Mouse (Mus musculus) liver, embryonic 15.5 days (tissue): ENCODE results near the gene Col5a3. TPM values are rescaled to one million over a fixed set of nuclear protein-coding genes. Genes with fewer than 3 reads are reported as not detected.

Source experiments
- ATAC-seq: fragments of 200-750 bp; cut with Nextera tagmentation; 2 replicates; pipeline ENCODE4 v1.8.0; 2017; ENCODE audit warnings: moderate number of reproducible peaks, mild to moderate bottlenecking, moderate library complexity; ENCODE audit not compliant: insufficient read depth
- H3K27ac ChIP-seq: fragments of 300-500 bp; sonication (generic); replicated peaks from 2 replicates; pipeline ENCODE4 v1.5.1; 2015; ENCODE audit warnings: mild to moderate bottlenecking, inconsistent platforms
- H3K27me3 ChIP-seq: fragments of 300-500 bp; sonication (generic); 2 replicates; pipeline ENCODE4 v1.6.1; 2015; ENCODE audit warnings: mild to moderate bottlenecking, inconsistent platforms
- H3K36me3 ChIP-seq: fragments of 300-500 bp; sonication (generic); replicated peaks from 2 replicates; pipeline ENCODE4 v1.6.1; 2015; ENCODE audit warnings: moderate library complexity, mild to moderate bottlenecking, inconsistent platforms
- H3K4me1 ChIP-seq: fragments of 300-500 bp; sonication (generic); replicated peaks from 2 replicates; pipeline ENCODE4 v1.6.1; 2015; ENCODE audit warnings: inconsistent platforms
- H3K4me2 ChIP-seq: fragments of 300-500 bp; sonication (generic); 2 replicates; pipeline ENCODE4 v1.6.1; 2015; ENCODE audit warnings: moderate library complexity, mild to moderate bottlenecking, inconsistent platforms
- H3K4me3 ChIP-seq: fragments of 300-500 bp; sonication (generic); replicated peaks from 2 replicates; pipeline ENCODE4 v1.5.1; 2015; ENCODE audit warnings: mild to moderate bottlenecking, inconsistent platforms
- H3K9ac ChIP-seq: fragments of 300-500 bp; sonication (generic); 2 replicates; pipeline ENCODE4 v1.6.1; 2015; ENCODE audit warnings: moderate library complexity, mild to moderate bottlenecking, inconsistent platforms
- H3K9me3 ChIP-seq: fragments of 300-500 bp; sonication (generic); replicated peaks from 2 replicates; pipeline ENCODE4 v1.6.1; 2016; ENCODE audit warnings: inconsistent platforms
- WGBS: fragments of 180-500 bp; shearing (Covaris S2); methylation state at CpG from one replicate; pipeline ENCODE4 v1.1.7; 2015; ENCODE audit warnings: mixed read lengths; ENCODE audit not compliant: insufficient replicate concordance; 5-methylcytosine and 5-hydroxymethylcytosine counted together
- polyA plus RNA-seq: library from polyadenylated mRNA; unstranded; fragments of >200 nt; fragmentation: Nextera tagmentation; extraction: Ambion mirVana; gene quantifications from 2 replicates; pipeline ENCODE4 v1.2.1, GENCODE M21; 2015

The Col5a3 gene
- polyA plus RNA-seq, 1 experiment from 2014 or later = 0.24 TPM

- H3K36me3 ChIP-seq = no peaks in the 10 kb centered on the region
- 1% methylated on average over 42 of the region's 50 CpGs for WGBS
Measured at GRCm38 (mm10) chr9:20746017-20746660, 68.7 kb downstream of the Col5a3 start, which contains the start of gene Olfm2. Gene Olfm2, minus strand, starts transcription at chr9:20746349.

GRCm38 (mm10) chr9:20745129-20745966 is 69.5 kb downstream of the Col5a3 start:
- peaks cover 82% of the 10 kb centered on the region for H3K27me3 ChIP-seq
- H3K4me3 ChIP-seq = no peak overlapping the region
- H3K27ac ChIP-seq = no peak overlapping the region
- no peak for ATAC-seq
- H3K4me2 ChIP-seq = peak overlapping the region; percentile 61
- H3K9ac ChIP-seq = no peak overlapping the region
- 11% methylated on average over 17 of the region's 17 CpGs for WGBS
- no peaks in the 10 kb centered on the region for H3K9me3 ChIP-seq
- peaks cover 36% of the 10 kb centered on the region for H3K4me1 ChIP-seq
- H3K36me3 ChIP-seq = no peaks in the 10 kb centered on the region

More at GRCm38 (mm10) chr9:20746017-20746660, 68.7 kb downstream of the Col5a3 start, which contains the start of gene Olfm2:
- no peaks in the 10 kb centered on the region for H3K9me3 ChIP-seq
- H3K27ac ChIP-seq = no peak within 1 kb of the TSS
- peak within 1 kb of the TSS; percentile 36 for H3K4me3 ChIP-seq
- no peak for ATAC-seq
- H3K27me3 ChIP-seq = peaks cover 78% of the 10 kb centered on the region
- H3K9ac ChIP-seq = no peak within 1 kb of the TSS
- H3K4me2 ChIP-seq = peak within 1 kb of the TSS; percentile 61
- H3K4me1 ChIP-seq = peaks cover 30% of the 10 kb centered on the region

GRCm38 (mm10) chr9:20743946-20744738 is 70.7 kb downstream of the Col5a3 start:
- Histone ChIP-seq H3K9me3 (no peaks in the 10 kb centered on the region), H3K4me1 (peaks cover 30% of the 10 kb centered on the region), H3K27me3 (peaks cover 88% of the 10 kb centered on the region), H3K4me3 (no peak overlapping the region), H3K4me2 (no peak overlapping the region), H3K27ac (no peak overlapping the region), H3K9ac (no peak overlapping the region), H3K36me3 (no peaks in the 10 kb centered on the region)
- 11% methylated on average over 22 of the region's 22 CpGs for WGBS
- no peak for ATAC-seq

- Histone ChIP-seq H3K36me3 (no peaks in the 10 kb centered on the region), H3K27me3 (peaks cover 57% of the 10 kb centered on the region), H3K4me2 (no peak overlapping the region), H3K27ac (no peak overlapping the region), H3K4me1 (peaks cover 9% of the 10 kb centered on the region), H3K4me3 (no peak overlapping the region), H3K9ac (no peak overlapping the region), H3K9me3 (no peaks in the 10 kb centered on the region)
- peak; percentile 28; the same call in 1 of the 2 replicates for ATAC-seq
- WGBS = 1% methylated on average over 12 of the region's 12 CpGs
Measured at GRCm38 (mm10) chr9:20740407-20740806, 74.5 kb downstream of the Col5a3 start.

GRCm38 (mm10) chr9:20738251-20738999 is 76.4 kb downstream of the Col5a3 start:
- H3K36me3 ChIP-seq = no peaks in the 10 kb centered on the region
- no peak overlapping the region for H3K4me2 ChIP-seq
- peaks cover 41% of the 10 kb centered on the region for H3K27me3 ChIP-seq
- WGBS = 38% methylated on average over 8 of the region's 8 CpGs
- H3K9me3 ChIP-seq = no peaks in the 10 kb centered on the region
- no peak overlapping the region for H3K9ac ChIP-seq
- H3K4me3 ChIP-seq = no peak overlapping the region
- H3K27ac ChIP-seq = no peak overlapping the region
- peaks cover 15% of the 10 kb centered on the region for H3K4me1 ChIP-seq
- ATAC-seq = no peak

GRCm38 (mm10) chr9:20737227-20737626 is 77.6 kb downstream of the Col5a3 start:
- Histone ChIP-seq H3K4me2 (no peak overlapping the region), H3K9me3 (no peaks in the 10 kb centered on the region), H3K4me3 (no peak overlapping the region), H3K4me1 (peaks cover 15% of the 10 kb centered on the region), H3K27ac (no peak overlapping the region), H3K36me3 (no peaks in the 10 kb centered on the region), H3K27me3 (peaks cover 32% of the 10 kb centered on the region), H3K9ac (no peak overlapping the region)
- 76% methylated on average over 2 of the region's 2 CpGs for WGBS
- ATAC-seq = no peak

GRCm38 (mm10) chr9:20734692-20735091 is 80.2 kb downstream of the Col5a3 start:
- H3K4me1 ChIP-seq = peaks cover 6% of the 10 kb centered on the region; the same call in 1 of the 2 replicates
- 33% methylated on average over 3 of the region's 3 CpGs for WGBS
- no peak overlapping the region for H3K4me2 ChIP-seq
- no peak overlapping the region for H3K4me3 ChIP-seq
- no peaks in the 10 kb centered on the region for H3K9me3 ChIP-seq
- no peak for ATAC-seq
- H3K27ac ChIP-seq = no peak overlapping the region
- no peak overlapping the region for H3K9ac ChIP-seq
- no peaks in the 10 kb centered on the region for H3K36me3 ChIP-seq
- H3K27me3 ChIP-seq = peaks cover 33% of the 10 kb centered on the region

GRCm38 (mm10) chr9:20731797-20732196 is 83.1 kb downstream of the Col5a3 start:
- ATAC-seq = peak; percentile 27
- H3K9ac ChIP-seq = no peak overlapping the region
- H3K9me3 ChIP-seq = no peaks in the 10 kb centered on the region
- H3K36me3 ChIP-seq = no peaks in the 10 kb centered on the region
- H3K4me2 ChIP-seq = no peak overlapping the region
- peaks cover 15% of the 10 kb centered on the region for H3K4me1 ChIP-seq
- peaks cover 52% of the 10 kb centered on the region for H3K27me3 ChIP-seq
- WGBS = 37% methylated on average over 4 of the region's 4 CpGs
- H3K4me3 ChIP-seq = no peak overlapping the region
- H3K27ac ChIP-seq = no peak overlapping the region

- H3K9ac ChIP-seq = no peak overlapping the region
- no peak overlapping the region for H3K4me3 ChIP-seq
- 49% methylated on average over 6 of the region's 6 CpGs for WGBS
- H3K4me2 ChIP-seq = no peak overlapping the region
- H3K27me3 ChIP-seq = peaks cover 76% of the 10 kb centered on the region
- H3K27ac ChIP-seq = no peak overlapping the region
- H3K9me3 ChIP-seq = no peaks in the 10 kb centered on the region
- ATAC-seq = no peak
- H3K36me3 ChIP-seq = no peaks in the 10 kb centered on the region
- H3K4me1 ChIP-seq = peaks cover 16% of the 10 kb centered on the region
Measured at GRCm38 (mm10) chr9:20729451-20729850, 85.4 kb downstream of the Col5a3 start.

GRCm38 (mm10) chr9:20727601-20728113 is 87.2 kb downstream of the Col5a3 start:
- Histone ChIP-seq H3K4me1 (peaks cover 16% of the 10 kb centered on the region), H3K27ac (no peak overlapping the region), H3K4me2 (peak overlapping the region; percentile 65), H3K9me3 (no peaks in the 10 kb centered on the region), H3K9ac (no peak overlapping the region), H3K4me3 (peak overlapping the region; percentile 40), H3K36me3 (no peaks in the 10 kb centered on the region), H3K27me3 (peaks cover 81% of the 10 kb centered on the region)
- ATAC-seq = no peak
- under 1% methylated on average over 46 of the region's 46 CpGs for WGBS
